Mouse (Mus musculus): ENCODE measurements around the gene Pole. TPM values are rescaled to one million over a fixed set of nuclear protein-coding genes. Genes with fewer than 3 reads are reported as not detected.
A peak's percentile ranks its signal among the peaks of the same experiment; 100 is the strongest.

Pole gene
- 15.8 and 17.1 TPM in 2 replicates for total RNA-seq (2014; rRNA removed)
- 4.8 and 6.5 TPM in 2 replicates for polyA plus RNA-seq (2015; fragmentation: Nextera tagmentation; extraction: Ambion mirVana)

DNA sequence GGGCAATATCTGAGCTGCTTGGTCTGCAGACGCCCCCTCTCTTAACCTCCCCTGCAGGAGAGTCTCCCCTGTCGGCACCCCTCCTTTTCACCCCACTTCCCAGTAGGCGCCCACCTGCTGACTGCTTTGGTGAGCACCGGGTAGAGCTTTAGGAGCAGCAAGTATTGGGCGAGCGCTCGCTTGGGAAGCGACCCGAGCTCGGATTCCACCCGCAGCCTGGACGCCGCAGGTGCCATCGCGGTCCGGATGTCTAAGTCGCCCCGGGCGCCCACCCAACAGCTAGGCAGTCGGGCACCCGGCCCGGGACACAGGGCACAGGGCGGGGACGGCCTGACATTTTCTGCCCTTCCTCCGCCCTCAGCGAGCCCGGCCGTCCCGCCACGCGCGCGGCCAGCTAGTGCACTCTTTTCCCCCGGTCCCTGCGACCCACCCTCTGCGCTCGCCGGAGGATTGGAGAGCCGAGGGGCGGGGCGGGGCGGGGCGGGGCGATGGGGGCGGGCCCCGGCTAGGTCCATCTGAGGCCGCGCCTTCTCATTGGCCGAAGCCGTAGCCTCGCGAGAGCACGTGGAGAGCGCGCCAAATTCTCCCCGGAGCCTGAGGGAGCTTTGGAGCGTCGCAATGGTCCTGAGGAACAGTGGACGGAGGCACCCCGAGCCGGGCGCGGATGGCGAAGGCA is at the start of gene Pole, which contains the start of gene Pxmp2:
Pole (plus strand) TSS at position 537 of the 676 bp plus-strand sequence.
Pxmp2 (minus strand) TSS at position 417 of the 676 bp plus-strand sequence.
- ATAC-seq = peak; percentile 99
- peak; percentile 95 for DNase-seq (ENCODE audit: low spot score)
- H3K36me3 ChIP-seq (ENCODE audit: insufficient read depth, low read length) = no peaks in the 10 kb centered on the region
- H3K9ac ChIP-seq (replicated peaks; ENCODE audit: low read length) = peak within 1 kb of the TSS; percentile 70
- peak within 1 kb of the TSS; percentile 48; the same call in 1 of the 2 replicates for H3K27ac ChIP-seq
- TF ChIP-seq CTCF (IDR thresholded peaks at IDR 0.05; ENCODE audit: low read depth) = no peak; the same call in 1 of the 2 replicates
- WGBS = under 1% methylated on average over 63 of the region's 64 CpGs
- peaks cover 4% of the 10 kb centered on the region; the same call in 1 of the 2 replicates for H3K4me1 ChIP-seq (ENCODE audit: insufficient read depth, low read length)
- peak within 1 kb of the TSS; percentile 97 for H3K4me2 ChIP-seq (ENCODE audit: low read depth, low read length)
- H3K4me3 ChIP-seq (ENCODE audit: low read length) = peak within 1 kb of the TSS; percentile 73
- no peaks in the 10 kb centered on the region for H3K9me3 ChIP-seq (ENCODE audit: low read length)
- no peaks in the 10 kb centered on the region for H3K27me3 ChIP-seq (ENCODE audit: insufficient read depth, low read length)

DNA sequence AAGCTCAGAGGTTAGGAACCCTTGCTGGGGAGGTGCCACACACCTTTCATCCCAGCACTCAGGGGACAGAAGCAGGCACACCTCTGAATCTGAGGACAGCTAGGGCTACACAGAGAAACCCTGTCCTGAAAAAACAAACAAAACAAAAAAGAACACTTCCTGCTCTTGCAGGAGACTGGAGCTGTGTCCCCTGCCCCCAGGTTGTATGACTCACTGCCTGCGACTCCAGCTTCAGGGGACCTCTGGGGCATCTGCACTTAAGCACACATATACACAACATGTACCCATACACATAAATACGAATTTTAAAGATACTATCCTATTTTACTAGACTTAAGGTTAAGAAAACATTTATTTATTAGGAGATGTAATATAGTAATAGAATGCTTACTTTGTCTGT is 42.0 kb upstream of the Pole start:
- H3K9ac ChIP-seq (replicated peaks; ENCODE audit: low read length) = no peak overlapping the region
- no peak for TF ChIP-seq CTCF (IDR thresholded peaks at IDR 0.05; ENCODE audit: low read depth)
- no peaks in the 10 kb centered on the region for H3K4me1 ChIP-seq (ENCODE audit: insufficient read depth, low read length)
- ATAC-seq (no peak), DNase-seq (ENCODE audit: low spot score) (no peak)
- H3K27me3 ChIP-seq (ENCODE audit: insufficient read depth, low read length) = no peaks in the 10 kb centered on the region
- no peak overlapping the region for H3K4me3 ChIP-seq (ENCODE audit: low read length)
- peaks cover 52% of the 10 kb centered on the region for H3K36me3 ChIP-seq (ENCODE audit: insufficient read depth, low read length)
- H3K9me3 ChIP-seq (ENCODE audit: low read length) = no peaks in the 10 kb centered on the region
- H3K27ac ChIP-seq = no peak overlapping the region
- 85% methylated on average over 2 of the region's 2 CpGs for WGBS
- H3K4me2 ChIP-seq (ENCODE audit: low read depth, low read length) = no peak overlapping the region

DNA sequence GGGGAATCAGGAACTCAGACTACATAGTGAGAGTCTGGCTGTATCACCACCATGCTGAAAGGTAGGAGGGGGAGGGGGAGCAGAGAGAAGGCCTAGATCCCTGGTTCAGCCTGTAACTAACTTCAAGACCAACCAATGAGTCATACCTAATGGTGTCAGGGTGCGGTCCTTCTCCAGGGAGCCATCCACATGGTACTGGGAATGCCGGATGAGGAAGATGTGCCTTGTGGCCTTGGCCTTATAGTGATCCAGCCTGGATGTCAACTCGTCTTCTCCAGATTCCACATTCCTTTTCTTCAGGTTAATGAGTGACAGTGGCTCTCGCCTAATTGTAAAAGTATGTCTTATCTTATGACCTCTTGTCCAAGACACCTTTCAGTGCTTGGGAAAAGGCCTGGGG is 19.2 kb upstream of the Pole start:
- no peak overlapping the region for H3K4me3 ChIP-seq (ENCODE audit: low read length)
- no peak for ATAC-seq
- 91% methylated on average over 4 of the region's 4 CpGs for WGBS
- no peak overlapping the region for H3K9ac ChIP-seq (replicated peaks; ENCODE audit: low read length)
- peaks cover 4% of the 10 kb centered on the region; the same call in 1 of the 2 replicates for H3K4me1 ChIP-seq (ENCODE audit: insufficient read depth, low read length)
- H3K36me3 ChIP-seq (ENCODE audit: insufficient read depth, low read length) = peaks cover 21% of the 10 kb centered on the region
- TF ChIP-seq CTCF (IDR thresholded peaks at IDR 0.05; ENCODE audit: low read depth) = no peak
- no peak for DNase-seq (ENCODE audit: low spot score)
- no peak overlapping the region for H3K27ac ChIP-seq
- no peak overlapping the region for H3K4me2 ChIP-seq (ENCODE audit: low read depth, low read length)
- H3K9me3 ChIP-seq (ENCODE audit: low read length) = no peaks in the 10 kb centered on the region
- no peaks in the 10 kb centered on the region for H3K27me3 ChIP-seq (ENCODE audit: insufficient read depth, low read length)

DNA sequence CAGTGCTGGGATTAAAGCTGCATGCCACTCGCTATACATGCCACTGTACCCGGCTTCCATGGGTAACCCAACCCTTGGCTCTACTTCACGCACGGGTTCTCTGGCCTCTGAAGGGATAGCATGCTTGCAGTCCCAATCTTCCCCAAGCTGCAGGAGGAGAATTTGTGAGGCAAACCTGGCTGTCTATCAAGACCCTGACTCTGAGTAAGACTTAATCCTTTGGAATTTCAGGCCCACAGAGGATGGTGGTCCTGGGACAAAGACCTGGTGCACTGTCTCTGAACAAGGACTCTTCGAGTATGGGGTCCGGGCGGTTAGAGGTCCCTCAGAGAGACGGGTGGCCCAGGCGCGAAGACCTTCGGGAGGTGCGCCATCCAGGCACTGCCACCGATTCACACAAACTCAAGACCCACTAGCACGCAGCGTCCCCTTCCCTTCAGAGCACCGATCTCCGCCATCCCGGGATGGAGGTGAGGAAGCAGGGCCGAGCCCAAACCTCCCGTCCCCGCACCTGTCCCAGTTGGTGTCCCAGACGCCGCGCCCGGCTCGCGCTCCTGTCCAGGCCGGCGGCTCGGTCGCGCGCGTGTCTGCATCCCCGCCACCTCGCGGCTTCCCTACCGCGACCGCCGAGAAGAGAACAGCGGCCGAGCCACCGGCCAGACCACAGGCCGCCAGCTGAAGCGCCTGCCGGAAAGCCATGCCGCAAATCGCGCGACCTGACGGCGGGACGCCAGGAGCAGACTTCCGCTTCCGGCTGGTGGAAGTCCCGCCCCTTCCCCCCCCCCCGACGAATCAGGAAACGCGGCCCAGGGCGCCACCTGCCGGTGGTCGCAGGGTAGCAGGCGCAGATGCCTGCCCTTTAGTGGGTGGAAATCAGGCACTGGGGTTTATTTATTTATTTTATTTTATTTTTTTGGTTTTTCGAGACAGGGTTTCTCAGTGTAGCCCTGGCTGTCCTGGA is 16.7 kb upstream of the Pole start, which contains the start of gene Pgam5:
Pgam5 (minus strand) TSS at position 773 of the 961 bp plus-strand sequence.
- Histone ChIP-seq H3K4me1 (ENCODE audit: insufficient read depth, low read length) (peaks cover 4% of the 10 kb centered on the region; the same call in 1 of the 2 replicates), H3K36me3 (ENCODE audit: insufficient read depth, low read length) (peaks cover 19% of the 10 kb centered on the region), H3K4me2 (ENCODE audit: low read depth, low read length) (peak within 1 kb of the TSS; percentile 60), H3K9me3 (ENCODE audit: low read length) (no peaks in the 10 kb centered on the region), H3K4me3 (ENCODE audit: low read length) (peak within 1 kb of the TSS; percentile 93), H3K27ac (peak within 1 kb of the TSS; percentile 80), H3K27me3 (ENCODE audit: insufficient read depth, low read length) (no peaks in the 10 kb centered on the region), H3K9ac (replicated peaks; ENCODE audit: low read length) (peak within 1 kb of the TSS; percentile 93)
- DNase-seq (ENCODE audit: low spot score) (peak; percentile 95), ATAC-seq (peak; percentile 94)
- WGBS = under 1% methylated on average over 60 of the region's 66 CpGs
- peak; percentile 83 for TF ChIP-seq CTCF (IDR thresholded peaks at IDR 0.05; ENCODE audit: low read depth)

DNA sequence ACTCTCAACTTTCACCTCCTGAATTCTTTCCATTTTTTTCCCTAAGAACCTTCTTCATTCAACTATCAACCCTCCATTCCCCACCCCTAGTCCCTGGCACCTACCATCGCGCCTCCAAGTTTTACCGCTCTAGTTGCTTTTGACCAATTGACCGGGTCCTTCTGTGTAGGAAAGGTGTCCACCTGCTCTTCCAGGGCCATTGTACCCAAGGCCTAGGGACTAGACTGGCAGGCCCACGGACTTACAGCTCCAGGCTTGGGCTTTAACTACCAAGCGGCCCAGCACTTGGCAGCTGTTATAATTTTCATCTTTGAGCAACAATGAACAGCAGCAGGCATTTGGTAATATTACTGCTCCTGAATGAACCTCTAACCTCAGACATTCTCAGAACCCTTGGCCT is 15.9 kb upstream of the Pole start:
- Histone ChIP-seq H3K4me3 (ENCODE audit: low read length) (no peak overlapping the region), H3K36me3 (ENCODE audit: insufficient read depth, low read length) (peaks cover 10% of the 10 kb centered on the region), H3K27me3 (ENCODE audit: insufficient read depth, low read length) (no peaks in the 10 kb centered on the region), H3K27ac (no peak overlapping the region), H3K9me3 (ENCODE audit: low read length) (no peaks in the 10 kb centered on the region), H3K4me1 (ENCODE audit: insufficient read depth, low read length) (peaks cover 4% of the 10 kb centered on the region; the same call in 1 of the 2 replicates), H3K4me2 (ENCODE audit: low read depth, low read length) (peak overlapping the region; percentile 27; the same call in 1 of the 2 replicates), H3K9ac (replicated peaks; ENCODE audit: low read length) (no peak overlapping the region)
- ATAC-seq (no peak), DNase-seq (ENCODE audit: low spot score) (no peak)
- WGBS = 91% methylated on average over 6 of the region's 6 CpGs
- no peak for TF ChIP-seq CTCF (IDR thresholded peaks at IDR 0.05; ENCODE audit: low read depth)

DNA sequence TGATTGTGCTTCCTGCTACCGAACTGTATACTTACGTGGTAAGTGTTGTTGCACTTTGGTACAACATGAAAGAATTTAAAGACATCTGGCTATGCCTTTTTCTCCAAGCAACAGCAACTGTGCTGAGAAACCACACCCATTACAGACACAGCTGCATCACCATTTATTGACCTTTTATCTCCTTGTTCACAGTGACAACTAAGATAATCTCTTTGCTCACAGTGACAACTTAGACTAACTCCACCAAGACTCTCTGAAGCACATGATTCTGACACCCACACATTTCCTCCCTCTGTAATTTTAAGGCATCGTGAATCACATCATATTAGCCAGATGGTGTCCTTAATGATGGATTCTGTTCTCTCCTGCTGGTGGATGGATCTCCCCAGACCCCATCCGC is 12.0 kb upstream of the Pole start:
- no peak overlapping the region for H3K9ac ChIP-seq (replicated peaks; ENCODE audit: low read length)
- no peak for TF ChIP-seq CTCF (IDR thresholded peaks at IDR 0.05; ENCODE audit: low read depth)
- H3K4me3 ChIP-seq (ENCODE audit: low read length) = no peak overlapping the region
- ATAC-seq (no peak), DNase-seq (ENCODE audit: low spot score) (no peak)
- H3K36me3 ChIP-seq (ENCODE audit: insufficient read depth, low read length) = no peaks in the 10 kb centered on the region
- H3K9me3 ChIP-seq (ENCODE audit: low read length) = no peaks in the 10 kb centered on the region
- H3K4me2 ChIP-seq (ENCODE audit: low read depth, low read length) = no peak overlapping the region
- 80% methylated on average over 4 of the region's 4 CpGs for WGBS
- no peaks in the 10 kb centered on the region for H3K4me1 ChIP-seq (ENCODE audit: insufficient read depth, low read length)
- no peak overlapping the region for H3K27ac ChIP-seq
- no peaks in the 10 kb centered on the region for H3K27me3 ChIP-seq (ENCODE audit: insufficient read depth, low read length)
